Mouse (Mus musculus): ENCODE data around the gene Bcl9.

Bcl9 gene

GRCm38 (mm10) chr3:97178885-97179284 lies 118.8 kb downstream of the Bcl9 start:
- no peak for DNase-seq (ENCODE audit: low read depth in 1 of 2, low spot score in 2 of 2)

- DNase-seq (ENCODE audit: low read depth in 1 of 2, low spot score in 2 of 2): no peak
Measured at GRCm38 (mm10) chr3:97172632-97173031, 125.1 kb downstream of the Bcl9 start.

DNA sequence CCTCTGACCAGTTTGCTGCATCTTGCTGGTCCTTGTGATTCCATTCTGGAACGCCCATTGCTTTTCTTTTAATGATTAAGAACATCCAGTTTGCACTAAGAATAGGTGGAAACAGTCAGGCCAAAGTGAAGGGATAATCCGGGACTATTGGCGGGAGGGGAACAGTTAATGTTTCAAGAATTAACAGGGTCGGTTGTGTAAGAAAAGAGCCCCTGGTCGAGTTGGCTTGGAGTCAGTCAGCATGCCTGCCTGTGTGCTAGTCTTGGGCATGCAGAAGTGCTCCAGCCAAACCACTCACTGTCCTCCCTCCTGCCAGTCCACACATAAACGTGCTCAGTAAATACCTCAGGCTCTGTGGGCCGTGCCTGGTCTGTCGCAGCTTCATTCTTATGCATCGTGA lies 125.5 kb downstream of the Bcl9 start:
- DNase-seq (ENCODE audit: low read depth in 1 of 2, low spot score in 2 of 2): no peak

- no peak for DNase-seq (ENCODE audit: low read depth in 1 of 2, low spot score in 2 of 2)
Measured at GRCm38 (mm10) chr3:97171531-97171930, 126.2 kb downstream of the Bcl9 start.

DNA sequence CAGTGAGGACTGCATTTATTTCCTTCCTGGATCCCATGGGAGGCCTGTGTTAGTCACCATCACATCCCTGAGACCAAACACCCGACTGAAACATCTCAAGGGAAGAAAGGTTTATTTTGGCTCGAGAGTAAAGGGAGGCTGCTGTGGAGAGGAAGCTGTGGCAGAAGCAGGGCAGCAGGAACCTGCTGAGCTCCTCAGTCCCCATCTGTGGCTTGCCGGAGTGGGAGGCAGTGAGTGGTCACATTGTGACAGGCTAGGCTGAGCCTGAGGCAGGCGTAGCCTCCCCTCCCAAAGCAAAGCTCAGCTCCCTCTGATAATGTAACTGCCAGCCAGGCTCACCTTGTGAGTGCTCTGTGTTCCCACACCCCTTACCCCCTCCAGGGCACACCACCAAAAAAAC lies 130.6 kb downstream of the Bcl9 start:
- DNase-seq (ENCODE audit: low read depth in 1 of 2, low spot score in 2 of 2): no peak

DNA sequence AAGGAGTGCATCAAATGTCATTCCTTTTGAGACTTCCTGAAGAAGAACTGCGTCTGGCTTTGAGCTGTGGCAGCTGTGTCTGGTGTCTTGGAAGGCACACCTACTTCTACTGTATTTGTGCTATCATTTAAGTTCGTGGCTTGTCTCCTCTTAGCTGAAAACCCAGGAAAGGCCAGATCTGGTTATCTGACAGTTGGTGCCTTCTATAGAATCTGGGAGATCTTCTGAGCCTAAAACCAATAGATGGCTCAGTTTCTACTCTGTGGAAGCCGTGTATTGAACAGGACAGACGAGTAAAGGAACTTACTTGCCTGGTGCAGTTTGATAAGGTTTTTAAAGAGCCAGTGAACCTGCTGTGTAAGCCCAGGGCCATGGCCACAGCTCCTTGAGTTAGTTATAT lies 133.2 kb downstream of the Bcl9 start:
- no peak for DNase-seq (ENCODE audit: low read depth in 1 of 2, low spot score in 2 of 2)

GRCm38 (mm10) chr3:97161773-97162172 lies 135.9 kb downstream of the Bcl9 start:
- no peak for DNase-seq (ENCODE audit: low read depth in 1 of 2, low spot score in 2 of 2)

DNA sequence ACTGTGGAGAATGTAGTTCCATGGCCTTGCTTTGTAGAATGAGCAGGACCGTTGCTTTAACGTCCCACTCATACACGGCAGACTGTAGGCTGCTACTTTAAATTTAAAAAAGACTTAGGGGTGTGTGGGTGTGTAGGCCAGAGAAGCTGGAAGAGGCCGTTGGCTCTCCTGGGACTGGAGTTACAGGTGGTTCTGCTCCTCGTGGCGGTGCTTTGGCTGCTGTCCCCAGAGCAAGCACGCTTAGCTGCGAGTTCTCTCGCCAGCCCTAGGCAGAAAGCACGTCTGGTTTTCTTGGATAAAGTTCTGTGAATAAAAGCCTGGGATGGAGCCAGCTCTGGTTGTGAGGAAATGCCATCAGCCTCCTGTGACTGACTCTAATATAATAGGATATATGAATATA lies 136.8 kb downstream of the Bcl9 start:
- no peak for DNase-seq (ENCODE audit: low read depth in 1 of 2, low spot score in 2 of 2)

DNA sequence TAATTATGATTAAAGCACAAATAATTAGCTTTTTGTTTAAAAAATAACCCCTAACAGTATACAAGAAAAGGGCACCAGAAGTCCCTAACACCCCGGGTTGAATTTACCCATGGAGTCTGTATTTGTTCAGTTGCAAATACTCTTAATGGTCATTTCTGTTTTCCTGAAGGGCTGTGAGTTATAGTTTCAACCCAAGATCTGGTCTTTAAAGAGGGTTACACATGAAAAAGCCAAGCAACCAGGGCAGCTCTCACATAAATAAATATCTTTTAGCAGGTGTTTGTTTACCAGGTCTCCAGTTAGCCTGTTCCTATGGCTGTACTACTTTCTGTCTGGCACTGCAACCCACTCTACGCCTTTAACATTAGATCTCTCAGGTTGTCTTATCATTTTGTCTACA lies 137.7 kb downstream of the Bcl9 start:
- DNase-seq (ENCODE audit: low read depth in 1 of 2, low spot score in 2 of 2): no peak

- no peak for DNase-seq (ENCODE audit: low read depth in 1 of 2, low spot score in 2 of 2)
Measured at GRCm38 (mm10) chr3:97159509-97159850, 138.2 kb downstream of the Bcl9 start.

GRCm38 (mm10) chr3:97158611-97159508 lies 138.9 kb downstream of the Bcl9 start, which contains the start of gene Acp6:
TSS of gene Acp6 (plus strand) at chr3:97158777.
- peak; percentile 58 to 70 for DNase-seq (ENCODE audit: low read depth in 1 of 2, low spot score in 2 of 2)

- peak; percentile 46 to 62 for DNase-seq (ENCODE audit: low read depth in 1 of 2, low spot score in 2 of 2)
Measured at GRCm38 (mm10) chr3:97157958-97158599, 139.6 kb downstream of the Bcl9 start.

GRCm38 (mm10) chr3:97157308-97157707 lies 140.4 kb downstream of the Bcl9 start:
- DNase-seq (ENCODE audit: low read depth in 1 of 2, low spot score in 2 of 2): no peak

- DNase-seq (ENCODE audit: low read depth in 1 of 2, low spot score in 2 of 2): no peak
Measured at GRCm38 (mm10) chr3:97156431-97156830, 141.3 kb downstream of the Bcl9 start.
